Mouse (Mus musculus): Measurements from ENCODE around the gene Rps26. TPM values are rescaled to one million over a fixed set of nuclear protein-coding genes. Genes with fewer than 3 reads are reported as not detected.

The Rps26 gene
- total and polyA plus RNA-seq, 3 experiments, result 1,182 to 5,947 (median 4,124) TPM

DNA sequence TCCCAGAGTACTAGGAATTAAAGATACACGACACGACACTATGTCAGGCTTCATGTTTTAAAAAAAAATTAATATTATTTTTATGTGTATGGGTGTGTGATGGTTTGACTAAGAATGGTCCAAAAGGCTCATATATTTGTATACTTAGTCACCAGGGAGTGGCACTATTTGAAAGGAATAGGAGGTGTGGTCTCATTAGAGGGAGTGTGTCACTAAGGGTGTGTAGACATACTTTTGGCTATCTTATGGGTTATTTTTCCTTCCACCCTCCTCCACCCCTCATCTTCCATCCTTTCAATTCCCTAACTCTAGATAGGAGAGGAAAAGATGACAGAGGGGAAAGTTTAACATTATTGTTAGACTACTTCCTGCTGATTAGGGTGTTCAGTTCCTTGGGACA lies 39.3 kb upstream of the Rps26 start:
- no peaks in the 10 kb centered on the region for H3K9me3 ChIP-seq (replicated peaks)
- H3K4me1 ChIP-seq (ENCODE audit: insufficient read depth, low read depth, low read length), result peaks cover 44% of the 10 kb centered on the region
- no peak overlapping the region for H3K4me3 ChIP-seq (ENCODE audit: low read depth, low read length)
- TF ChIP-seq GATA1 (IDR thresholded peaks at IDR 0.05; ENCODE audit: borderline replicate concordance, low read length), result no peak
- no peak for TF ChIP-seq POLR2AphosphoS5 (IDR thresholded peaks at IDR 0.05; ENCODE audit: insufficient replicate concordance, low read depth, low read length)
- TF ChIP-seq GATA2 (IDR thresholded peaks at IDR 0.05; ENCODE audit: borderline replicate concordance, low read depth, low read length), result no peak
- no peak for TF ChIP-seq CTCF (IDR thresholded peaks at IDR 0.05; ENCODE audit: low read depth, low read length)
- TF ChIP-seq TAL1 (conservative IDR thresholded peaks at IDR 0.05; ENCODE audit: low read depth, low read length), result no peak
- ATAC-seq (ENCODE audit: extremely low read depth, insufficient number of reproducible peaks, low FRiP score, poor library complexity, severe bottlenecking) (no peak), DNase-seq (ENCODE audit: low spot score) (no peak)
- peaks cover 7% of the 10 kb centered on the region for H3K36me3 ChIP-seq (replicated peaks)
- H3K27me3 ChIP-seq (ENCODE audit: insufficient read depth, low read length), result peaks cover 10% of the 10 kb centered on the region

DNA sequence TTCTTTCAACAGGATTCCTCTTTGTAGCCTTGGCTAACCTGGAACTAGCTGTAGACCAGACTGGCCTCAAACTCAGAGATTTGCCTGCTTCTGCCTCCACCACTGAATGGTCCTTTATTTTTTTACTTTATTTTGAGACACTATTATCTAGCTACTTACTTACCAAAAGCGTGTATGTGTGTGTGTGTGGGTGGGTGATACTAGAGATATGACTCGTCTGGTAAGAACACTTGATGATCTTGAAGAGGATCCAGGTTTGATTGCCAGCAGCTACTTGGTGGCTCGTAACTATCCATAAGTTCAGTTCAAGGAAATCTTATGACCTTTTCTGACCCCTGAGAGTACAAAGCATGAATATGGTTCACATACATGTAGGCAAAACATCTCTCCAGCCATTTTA lies 38.8 kb upstream of the Rps26 start:
- no peaks in the 10 kb centered on the region for H3K9me3 ChIP-seq (replicated peaks)
- no peak for ATAC-seq (ENCODE audit: extremely low read depth, insufficient number of reproducible peaks, low FRiP score, poor library complexity, severe bottlenecking)
- H3K4me1 ChIP-seq (ENCODE audit: insufficient read depth, low read depth, low read length), result peaks cover 47% of the 10 kb centered on the region
- H3K36me3 ChIP-seq (replicated peaks), result peaks cover 2% of the 10 kb centered on the region
- DNase-seq (ENCODE audit: low spot score), result no peak
- peaks cover 14% of the 10 kb centered on the region for H3K27me3 ChIP-seq (ENCODE audit: insufficient read depth, low read length)
- TF ChIP-seq GATA2 (IDR thresholded peaks at IDR 0.05; ENCODE audit: borderline replicate concordance, low read depth, low read length) (no peak), CTCF (IDR thresholded peaks at IDR 0.05; ENCODE audit: low read depth, low read length) (no peak), POLR2AphosphoS5 (IDR thresholded peaks at IDR 0.05; ENCODE audit: insufficient replicate concordance, low read depth, low read length) (no peak), GATA1 (IDR thresholded peaks at IDR 0.05; ENCODE audit: borderline replicate concordance, low read length) (no peak), TAL1 (conservative IDR thresholded peaks at IDR 0.05; ENCODE audit: low read depth, low read length) (no peak)
- H3K4me3 ChIP-seq (ENCODE audit: low read depth, low read length), result no peak overlapping the region

DNA sequence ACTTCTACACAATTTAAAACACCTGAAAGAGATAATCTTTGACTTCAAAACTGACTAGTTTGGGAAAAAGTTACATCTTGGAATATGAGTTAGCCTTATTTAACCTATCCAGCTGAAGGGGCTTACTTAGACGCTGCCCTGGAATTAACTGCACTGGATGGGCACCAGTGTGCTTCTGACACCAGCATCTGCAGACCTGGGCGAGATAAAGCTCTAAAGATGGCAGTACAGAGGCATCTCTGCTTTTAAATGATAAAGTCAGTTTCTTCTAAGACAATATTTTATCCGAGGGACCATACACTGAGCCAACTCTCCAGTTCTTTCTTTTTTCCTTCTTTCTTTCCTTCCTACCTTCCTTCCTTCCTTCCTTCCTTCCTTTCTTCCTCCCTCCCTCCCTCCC lies 38.3 kb upstream of the Rps26 start:
- H3K4me1 ChIP-seq (ENCODE audit: insufficient read depth, low read depth, low read length), result peaks cover 47% of the 10 kb centered on the region
- no peaks in the 10 kb centered on the region for H3K36me3 ChIP-seq (replicated peaks)
- no peak overlapping the region for H3K4me3 ChIP-seq (ENCODE audit: low read depth, low read length)
- H3K27me3 ChIP-seq (ENCODE audit: insufficient read depth, low read length), result peaks cover 14% of the 10 kb centered on the region
- no peak for DNase-seq (ENCODE audit: low spot score)
- H3K9me3 ChIP-seq (replicated peaks), result no peaks in the 10 kb centered on the region
- no peak for ATAC-seq (ENCODE audit: extremely low read depth, insufficient number of reproducible peaks, low FRiP score, poor library complexity, severe bottlenecking)
- TF ChIP-seq POLR2AphosphoS5 (IDR thresholded peaks at IDR 0.05; ENCODE audit: insufficient replicate concordance, low read depth, low read length), result no peak
- no peak for TF ChIP-seq TAL1 (conservative IDR thresholded peaks at IDR 0.05; ENCODE audit: low read depth, low read length)
- TF ChIP-seq CTCF (IDR thresholded peaks at IDR 0.05; ENCODE audit: low read depth, low read length), result no peak
- no peak for TF ChIP-seq GATA1 (IDR thresholded peaks at IDR 0.05; ENCODE audit: borderline replicate concordance, low read length)
- TF ChIP-seq GATA2 (IDR thresholded peaks at IDR 0.05; ENCODE audit: borderline replicate concordance, low read depth, low read length), result no peak

DNA sequence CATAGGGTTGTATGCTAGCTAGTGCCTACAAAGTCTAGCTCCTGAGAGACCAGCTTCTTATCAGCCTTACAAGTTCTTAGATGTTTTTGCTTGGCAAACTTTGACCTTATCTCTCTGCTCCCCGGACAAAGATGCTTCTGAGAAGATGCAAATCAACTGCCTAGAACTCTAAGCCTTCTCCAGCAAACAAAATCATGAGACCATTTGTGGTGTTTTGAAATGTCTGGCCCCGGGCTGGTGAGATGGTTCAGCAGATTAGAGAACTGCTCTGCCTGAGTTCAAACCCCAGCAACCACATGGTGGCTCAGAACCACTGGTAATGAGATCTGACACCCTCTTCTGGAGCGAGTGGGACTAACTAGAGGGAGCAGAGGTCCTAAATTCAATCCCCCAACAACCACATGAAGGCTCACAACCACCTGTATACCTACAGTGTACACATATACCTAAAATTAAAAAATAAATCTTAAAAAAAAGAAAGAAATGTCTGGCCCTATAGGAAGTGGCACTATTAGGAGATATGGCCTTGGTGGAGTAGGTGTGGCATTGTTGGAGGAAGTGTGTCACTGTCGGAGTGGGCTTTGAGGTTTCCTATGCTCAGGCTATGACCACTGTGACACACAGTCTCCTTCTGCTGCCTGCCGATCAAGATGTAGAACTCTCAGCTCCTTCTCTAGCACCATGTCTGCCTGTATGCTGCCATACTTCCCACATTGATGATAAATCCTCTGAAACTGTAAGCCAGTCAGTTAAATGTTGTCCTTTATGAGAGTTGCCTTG lies 37.1 kb upstream of the Rps26 start:
- H3K36me3 ChIP-seq (replicated peaks), result no peaks in the 10 kb centered on the region
- peaks cover 41% of the 10 kb centered on the region for H3K4me1 ChIP-seq (ENCODE audit: insufficient read depth, low read depth, low read length)
- DNase-seq (ENCODE audit: low spot score) (no peak), ATAC-seq (ENCODE audit: extremely low read depth, insufficient number of reproducible peaks, low FRiP score, poor library complexity, severe bottlenecking) (peak; percentile 34; the same call in 1 of the 2 replicates)
- peak overlapping the region; percentile 17; the same call in 1 of the 2 replicates for H3K4me3 ChIP-seq (ENCODE audit: low read depth, low read length)
- TF ChIP-seq CTCF (IDR thresholded peaks at IDR 0.05; ENCODE audit: low read depth, low read length), result no peak
- no peak for TF ChIP-seq POLR2AphosphoS5 (IDR thresholded peaks at IDR 0.05; ENCODE audit: insufficient replicate concordance, low read depth, low read length)
- TF ChIP-seq GATA2 (IDR thresholded peaks at IDR 0.05; ENCODE audit: borderline replicate concordance, low read depth, low read length), result no peak
- TF ChIP-seq GATA1 (IDR thresholded peaks at IDR 0.05; ENCODE audit: borderline replicate concordance, low read length), result no peak
- TF ChIP-seq TAL1 (conservative IDR thresholded peaks at IDR 0.05; ENCODE audit: low read depth, low read length), result no peak
- H3K27me3 ChIP-seq (ENCODE audit: insufficient read depth, low read length), result peaks cover 19% of the 10 kb centered on the region
- no peaks in the 10 kb centered on the region for H3K9me3 ChIP-seq (replicated peaks)

DNA sequence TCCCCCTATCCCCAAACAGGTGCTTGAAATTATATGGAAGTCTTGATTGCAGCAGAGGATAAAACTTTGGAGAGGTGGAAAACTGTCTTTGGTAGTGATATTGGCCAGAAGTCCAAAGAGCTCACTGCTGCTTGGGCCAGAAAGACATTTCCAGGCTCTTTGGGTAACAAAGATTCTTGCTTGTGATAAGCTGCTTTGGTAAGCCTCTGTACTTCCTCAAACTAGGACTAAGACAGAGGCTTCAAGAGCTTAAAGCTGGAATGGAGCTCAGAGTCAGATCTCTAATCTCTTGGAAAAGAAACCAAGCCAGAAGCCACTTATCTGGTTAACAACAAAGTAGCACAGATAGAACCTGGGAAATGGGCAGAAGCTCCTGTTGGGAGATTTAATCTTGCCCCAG lies 35.9 kb upstream of the Rps26 start:
- Histone ChIP-seq H3K4me1 (ENCODE audit: insufficient read depth, low read depth, low read length) (peaks cover 40% of the 10 kb centered on the region), H3K4me3 (ENCODE audit: low read depth, low read length) (no peak overlapping the region), H3K36me3 (replicated peaks) (no peaks in the 10 kb centered on the region), H3K9me3 (replicated peaks) (no peaks in the 10 kb centered on the region), H3K27me3 (ENCODE audit: insufficient read depth, low read length) (peaks cover 20% of the 10 kb centered on the region)
- DNase-seq (ENCODE audit: low spot score), result no peak
- TF ChIP-seq POLR2AphosphoS5 (IDR thresholded peaks at IDR 0.05; ENCODE audit: insufficient replicate concordance, low read depth, low read length) (no peak), CTCF (IDR thresholded peaks at IDR 0.05; ENCODE audit: low read depth, low read length) (no peak), GATA2 (IDR thresholded peaks at IDR 0.05; ENCODE audit: borderline replicate concordance, low read depth, low read length) (no peak), GATA1 (IDR thresholded peaks at IDR 0.05; ENCODE audit: borderline replicate concordance, low read length) (no peak)
- ATAC-seq (ENCODE audit: extremely low read depth, insufficient number of reproducible peaks, low FRiP score, poor library complexity, severe bottlenecking), result no peak

DNA sequence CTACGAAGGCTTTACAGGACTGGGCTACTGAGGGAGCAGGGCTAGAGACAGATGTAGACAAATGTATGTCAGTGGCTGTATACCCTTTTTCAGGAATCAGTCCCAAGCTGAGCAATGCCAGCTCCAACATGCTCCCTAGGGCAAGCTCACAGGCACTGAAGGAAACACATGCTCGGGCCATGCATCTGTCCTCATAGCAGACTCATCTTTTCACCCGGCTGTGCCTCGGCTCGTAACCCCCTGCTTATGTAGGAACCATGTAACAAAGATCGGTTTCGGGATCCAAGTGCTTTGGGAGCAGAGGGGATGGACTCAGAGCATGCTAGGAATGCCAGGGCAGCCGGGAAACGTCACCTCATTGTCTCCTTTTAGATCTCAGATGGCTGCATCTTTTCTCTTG lies 32.9 kb upstream of the Rps26 start:
- H3K36me3 ChIP-seq (replicated peaks), result no peaks in the 10 kb centered on the region
- no peak for DNase-seq (ENCODE audit: low spot score)

More for the DNA sequence above, 32.9 kb upstream of the Rps26 start:
- no peak overlapping the region for H3K4me3 ChIP-seq (ENCODE audit: low read depth, low read length)
- no peaks in the 10 kb centered on the region for H3K9me3 ChIP-seq (replicated peaks)
- ATAC-seq (ENCODE audit: extremely low read depth, insufficient number of reproducible peaks, low FRiP score, poor library complexity, severe bottlenecking), result no peak
- H3K27me3 ChIP-seq (ENCODE audit: insufficient read depth, low read length), result peaks cover 31% of the 10 kb centered on the region
- H3K4me1 ChIP-seq (ENCODE audit: insufficient read depth, low read depth, low read length), result peaks cover 42% of the 10 kb centered on the region
- TF ChIP-seq TAL1 (conservative IDR thresholded peaks at IDR 0.05; ENCODE audit: low read depth, low read length), result no peak
- TF ChIP-seq GATA1 (IDR thresholded peaks at IDR 0.05; ENCODE audit: borderline replicate concordance, low read length), result no peak
- TF ChIP-seq CTCF (IDR thresholded peaks at IDR 0.05; ENCODE audit: low read depth, low read length), result no peak
- no peak for TF ChIP-seq POLR2AphosphoS5 (IDR thresholded peaks at IDR 0.05; ENCODE audit: insufficient replicate concordance, low read depth, low read length)
- TF ChIP-seq GATA2 (IDR thresholded peaks at IDR 0.05; ENCODE audit: borderline replicate concordance, low read depth, low read length), result no peak

All from G1E (cell line).